Mouse (Mus musculus): ENCODE measurements around the gene Rpf2. TPM values are rescaled to one million over a fixed set of nuclear protein-coding genes. Genes with fewer than 3 reads are reported as not detected.
A peak's percentile ranks its signal among the peaks of the same experiment; 100 is the strongest.

Gene Rpf2
- 70.2 and 85.2 TPM in 2 replicates for polyA plus RNA-seq (2016; fragmentation: Nextera tagmentation; extraction: Ambion mirVana)

DNA sequence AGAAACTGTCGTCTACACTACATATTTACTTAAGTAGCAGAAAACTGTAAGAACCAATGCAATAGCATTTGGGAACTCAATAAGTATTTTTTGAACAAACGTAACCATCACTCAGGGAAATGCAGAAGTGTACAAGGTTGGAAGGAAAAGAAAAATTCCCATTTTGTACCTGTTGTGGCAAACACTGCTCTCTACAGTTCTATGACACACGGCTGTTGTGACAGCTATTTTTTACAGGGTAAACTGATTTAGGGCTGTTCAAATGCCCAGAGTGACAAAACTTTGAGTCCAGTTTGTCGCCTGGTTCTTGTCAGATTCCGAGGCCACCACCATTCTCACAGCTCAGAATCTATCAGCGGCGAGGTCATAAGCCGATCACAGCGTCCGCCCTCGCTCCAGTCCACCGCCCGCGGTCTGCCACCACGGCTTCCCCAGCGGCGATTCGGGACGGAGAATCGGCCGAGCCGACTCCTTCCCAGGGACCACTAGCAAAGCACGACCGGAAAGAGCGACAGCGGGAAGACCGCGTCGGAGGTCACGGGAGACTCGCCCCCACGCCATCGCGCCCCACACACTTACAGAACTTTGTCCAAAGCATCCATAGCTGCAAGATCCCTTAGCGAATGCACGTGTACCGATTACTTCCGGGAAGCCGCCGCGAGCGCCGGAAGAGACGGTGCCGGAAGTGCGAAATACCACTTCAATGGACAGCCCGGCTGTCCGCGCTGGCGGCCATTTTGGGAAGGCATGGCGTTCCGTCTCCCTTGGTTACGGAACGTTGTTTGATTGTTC, at the start of gene Rpf2:
TSS of gene Rpf2 (minus strand) at position 663 of the 792 bp plus-strand sequence.
- WGBS = under 1% methylated on average over 54 of the region's 54 CpGs
- Histone ChIP-seq H3K9me3 (no peaks in the 10 kb centered on the region), H3K4me3 (peak within 1 kb of the TSS; percentile 72), H3K36me3 (peaks cover 60% of the 10 kb centered on the region), H3K27ac (peak within 1 kb of the TSS; percentile 37; the same call in 1 of the 2 replicates), H3K9ac (peak within 1 kb of the TSS; percentile 60), H3K4me1 (peaks cover 7% of the 10 kb centered on the region; the same call in 1 of the 2 replicates), H3K27me3 (replicated peaks) (no peaks in the 10 kb centered on the region), H3K4me2 (replicated peaks) (peak within 1 kb of the TSS; percentile 72)
- ATAC-seq (ENCODE audit: low FRiP score, low read depth) = peak; percentile 93

DNA sequence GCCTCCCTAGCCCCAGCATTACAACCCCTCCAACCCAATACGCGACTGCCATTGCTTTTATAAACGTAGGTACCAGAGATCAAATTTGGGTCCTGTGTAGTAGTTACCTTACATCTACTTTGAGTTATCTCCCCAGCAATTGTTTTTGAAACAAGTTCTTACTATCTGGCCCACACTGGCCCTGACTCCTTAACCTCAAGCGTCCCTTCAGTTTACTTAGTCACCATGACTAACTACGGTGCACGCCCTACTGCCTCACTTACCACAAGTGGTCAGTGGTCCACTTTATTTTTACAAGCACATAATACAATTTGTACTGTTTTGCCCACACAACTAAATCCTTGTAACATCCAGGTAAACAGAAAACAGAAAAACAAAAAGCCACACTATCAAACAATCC, 45.8 kb upstream of the Rpf2 start:
- H3K4me1 ChIP-seq = no peaks in the 10 kb centered on the region
- H3K4me3 ChIP-seq = no peak overlapping the region
- ATAC-seq (ENCODE audit: low FRiP score, low read depth) = no peak
- H3K36me3 ChIP-seq = peaks cover 26% of the 10 kb centered on the region
- 94% methylated on average over 6 of the region's 6 CpGs for WGBS
- no peak overlapping the region for H3K9ac ChIP-seq
- no peak overlapping the region for H3K27ac ChIP-seq
- no peaks in the 10 kb centered on the region for H3K27me3 ChIP-seq (replicated peaks)
- H3K4me2 ChIP-seq (replicated peaks) = no peak overlapping the region
- no peaks in the 10 kb centered on the region for H3K9me3 ChIP-seq

DNA sequence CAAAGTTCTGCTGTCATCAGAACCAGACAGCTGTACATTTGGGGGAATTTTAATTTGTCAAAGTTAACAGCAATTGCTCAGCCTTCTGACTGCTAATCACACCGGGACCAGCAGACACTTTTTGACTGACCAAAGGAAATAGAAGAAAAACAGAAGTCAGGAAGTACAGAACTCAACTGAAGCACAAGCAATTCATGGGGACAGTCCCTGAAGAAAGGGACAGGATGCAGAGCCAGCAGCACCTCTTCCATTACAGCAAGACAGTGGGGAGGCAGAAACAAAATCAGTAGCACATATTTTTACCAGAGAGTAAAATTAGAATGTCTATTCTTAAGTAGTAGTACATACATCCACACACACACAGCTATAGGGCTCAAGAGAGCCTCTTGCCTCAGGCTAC, 39.9 kb upstream of the Rpf2 start:
- 88% methylated on average over 1 of the region's 1 CpGs for WGBS
- H3K27me3 ChIP-seq (replicated peaks) = no peaks in the 10 kb centered on the region
- H3K36me3 ChIP-seq = peaks cover 31% of the 10 kb centered on the region
- no peak overlapping the region for H3K4me2 ChIP-seq (replicated peaks)
- H3K27ac ChIP-seq = no peak overlapping the region
- H3K9me3 ChIP-seq = no peaks in the 10 kb centered on the region
- H3K4me1 ChIP-seq = no peaks in the 10 kb centered on the region
- ATAC-seq (ENCODE audit: low FRiP score, low read depth) = no peak
- no peak overlapping the region for H3K9ac ChIP-seq
- H3K4me3 ChIP-seq = no peak overlapping the region

DNA sequence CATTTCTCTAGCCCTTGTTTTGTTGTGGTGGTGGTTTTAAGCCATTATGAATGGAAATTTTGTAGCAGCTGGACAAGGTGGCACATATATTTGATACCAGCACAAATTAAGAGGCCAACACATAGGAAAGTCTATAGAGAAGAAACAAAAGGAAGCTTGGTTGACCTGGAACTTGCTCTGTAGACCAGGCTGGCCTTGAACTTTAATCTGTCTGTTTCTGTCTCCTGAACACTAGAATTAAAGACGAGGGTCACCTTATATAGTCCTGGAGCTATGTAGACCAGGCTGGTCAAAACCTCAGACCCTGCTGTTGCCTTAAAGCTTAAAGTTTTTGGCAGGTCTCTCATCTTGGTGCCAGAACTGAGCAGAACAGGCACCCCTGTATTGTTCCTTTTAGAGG, 38.7 kb upstream of the Rpf2 start:
- H3K9me3 ChIP-seq = no peaks in the 10 kb centered on the region
- no peaks in the 10 kb centered on the region for H3K4me1 ChIP-seq
- no peaks in the 10 kb centered on the region for H3K27me3 ChIP-seq (replicated peaks)
- no peak overlapping the region for H3K27ac ChIP-seq
- no peak overlapping the region for H3K4me2 ChIP-seq (replicated peaks)
- H3K4me3 ChIP-seq = no peak overlapping the region
- H3K36me3 ChIP-seq = peaks cover 21% of the 10 kb centered on the region
- WGBS = 87% methylated on average over 1 of the region's 1 CpGs
- no peak overlapping the region for H3K9ac ChIP-seq
- ATAC-seq (ENCODE audit: low FRiP score, low read depth) = no peak

DNA sequence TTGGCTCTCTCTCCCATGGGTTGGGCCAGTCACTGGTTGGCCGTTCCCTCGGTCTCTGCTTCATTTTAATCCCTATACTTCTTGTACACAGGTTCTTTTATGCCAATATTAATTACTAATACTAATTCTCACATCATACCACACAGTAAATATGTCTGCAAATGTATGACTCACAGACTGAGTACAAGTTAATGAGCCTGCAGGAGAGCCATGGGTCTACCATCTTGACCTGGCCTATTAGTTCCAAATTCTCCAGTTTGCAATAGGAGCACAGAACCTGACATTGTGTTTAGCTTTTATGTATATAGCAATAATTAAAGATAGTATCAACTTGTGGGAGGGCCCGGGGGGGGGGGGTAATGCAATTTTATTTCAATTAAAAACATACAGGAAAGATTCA, 38.2 kb upstream of the Rpf2 start:
- no peak overlapping the region for H3K9ac ChIP-seq
- H3K4me3 ChIP-seq = no peak overlapping the region
- no peak overlapping the region for H3K27ac ChIP-seq
- H3K27me3 ChIP-seq (replicated peaks) = no peaks in the 10 kb centered on the region
- 93% methylated on average over 3 of the region's 3 CpGs for WGBS
- H3K9me3 ChIP-seq = no peaks in the 10 kb centered on the region
- H3K4me1 ChIP-seq = no peaks in the 10 kb centered on the region
- peaks cover 20% of the 10 kb centered on the region for H3K36me3 ChIP-seq
- no peak overlapping the region for H3K4me2 ChIP-seq (replicated peaks)
- no peak for ATAC-seq (ENCODE audit: low FRiP score, low read depth)

DNA sequence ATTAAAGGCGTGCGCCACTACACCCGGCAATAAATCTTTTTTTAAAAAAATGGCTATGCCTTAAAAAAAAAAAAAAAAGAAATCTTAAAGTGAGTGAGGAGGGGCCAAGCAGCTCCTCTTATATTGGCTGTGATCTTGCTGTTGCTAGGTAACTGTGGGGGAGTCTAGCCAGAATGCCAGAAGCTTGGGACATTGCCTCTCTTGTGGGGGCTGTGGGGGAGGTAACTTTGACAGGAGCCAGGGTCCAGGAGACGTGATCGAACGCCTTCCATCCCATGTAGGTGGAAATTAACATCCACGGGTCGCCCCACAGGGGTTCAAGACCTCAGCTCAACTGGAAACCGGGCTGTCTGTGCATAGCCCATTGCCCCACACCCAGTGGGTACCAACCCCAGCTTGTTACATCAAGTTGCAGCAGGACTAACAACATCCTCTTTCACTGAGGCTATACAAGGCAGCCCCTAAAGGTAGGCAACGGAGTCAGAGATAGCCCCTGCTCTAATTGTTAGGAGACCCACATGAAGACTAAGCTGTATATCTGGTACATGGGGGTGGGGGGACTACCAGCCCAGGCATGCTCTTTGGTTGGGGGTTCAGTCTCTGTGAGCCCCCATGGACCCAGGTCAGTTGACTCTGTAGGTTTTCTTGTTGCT, 37.5 kb upstream of the Rpf2 start:
- Histone ChIP-seq H3K4me3 (no peak overlapping the region), H3K4me1 (no peaks in the 10 kb centered on the region), H3K27ac (no peak overlapping the region), H3K9me3 (no peaks in the 10 kb centered on the region), H3K4me2 (replicated peaks) (no peak overlapping the region), H3K9ac (no peak overlapping the region), H3K36me3 (peaks cover 20% of the 10 kb centered on the region), H3K27me3 (replicated peaks) (no peaks in the 10 kb centered on the region)
- WGBS = 75% methylated on average over 10 of the region's 10 CpGs
- ATAC-seq (ENCODE audit: low FRiP score, low read depth) = peak; percentile 29; the same call in 1 of the 2 replicates

DNA sequence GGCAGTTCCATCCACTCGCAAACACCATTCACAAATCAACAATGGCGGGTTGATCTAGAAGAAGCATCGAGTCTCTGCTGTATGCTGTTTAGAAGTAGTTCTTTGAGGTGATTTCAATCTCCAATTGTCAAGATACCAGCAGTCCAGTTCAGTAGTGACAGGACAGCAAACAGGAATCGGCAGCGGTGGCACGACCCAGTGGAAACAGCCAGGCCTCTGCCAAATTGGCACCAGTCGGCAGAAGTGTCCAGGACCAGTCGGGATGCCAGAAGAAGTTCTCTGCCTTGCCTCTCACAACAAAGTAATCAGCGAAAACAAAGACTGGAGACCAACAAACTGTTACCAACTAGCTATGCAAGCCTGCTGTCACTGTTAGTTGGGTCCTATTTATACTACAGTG, 36.8 kb upstream of the Rpf2 start:
- WGBS = 94% methylated on average over 9 of the region's 9 CpGs
- ATAC-seq (ENCODE audit: low FRiP score, low read depth) = no peak
- Histone ChIP-seq H3K4me2 (replicated peaks) (no peak overlapping the region), H3K4me1 (no peaks in the 10 kb centered on the region), H3K27ac (no peak overlapping the region), H3K9me3 (no peaks in the 10 kb centered on the region), H3K36me3 (peaks cover 20% of the 10 kb centered on the region), H3K27me3 (replicated peaks) (no peaks in the 10 kb centered on the region), H3K9ac (no peak overlapping the region), H3K4me3 (no peak overlapping the region)

DNA sequence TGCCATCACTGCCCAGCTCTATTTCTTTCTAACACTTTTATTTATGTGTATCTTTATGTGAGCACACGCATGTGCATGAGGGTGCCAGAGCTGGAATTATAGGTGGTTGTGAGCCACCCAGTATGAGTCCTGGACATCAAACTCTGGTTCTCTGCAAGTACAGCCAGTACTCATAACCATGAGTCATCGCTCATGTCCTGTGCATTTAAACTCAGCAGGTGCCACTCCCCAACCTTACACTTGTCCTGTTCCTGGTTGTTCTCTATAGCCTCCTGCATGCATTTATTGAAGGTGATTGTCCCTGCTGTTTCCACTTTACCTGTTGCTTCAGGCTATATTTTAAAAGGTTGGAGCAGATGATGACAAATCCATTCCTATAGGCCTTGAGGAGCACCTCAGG, 34.7 kb upstream of the Rpf2 start:
- Histone ChIP-seq H3K9ac (no peak overlapping the region), H3K36me3 (peaks cover 13% of the 10 kb centered on the region), H3K9me3 (no peaks in the 10 kb centered on the region), H3K4me3 (no peak overlapping the region), H3K4me1 (no peaks in the 10 kb centered on the region), H3K4me2 (replicated peaks) (no peak overlapping the region), H3K27ac (no peak overlapping the region), H3K27me3 (replicated peaks) (no peaks in the 10 kb centered on the region)
- ATAC-seq (ENCODE audit: low FRiP score, low read depth) = no peak
- 95% methylated on average over 2 of the region's 2 CpGs for WGBS

DNA sequence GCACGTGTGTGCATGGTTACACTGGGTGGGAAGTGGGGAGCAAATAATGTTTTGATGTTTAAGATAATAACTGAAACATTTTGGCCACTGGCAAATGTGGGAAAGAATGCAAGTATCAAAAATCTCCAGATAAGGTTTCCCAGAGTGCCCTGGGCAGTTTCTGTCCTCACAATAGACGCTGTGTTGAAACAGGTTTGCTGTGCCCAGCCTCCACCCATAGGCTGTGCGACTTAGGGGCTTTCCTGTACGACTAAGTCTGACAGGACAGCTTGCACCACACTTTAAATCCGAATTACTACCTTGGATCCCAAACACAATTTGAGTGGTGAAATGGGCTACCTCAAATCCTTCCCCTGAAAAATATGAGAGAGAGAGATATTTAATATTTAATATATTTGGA, 31.5 kb upstream of the Rpf2 start:
- no peak for ATAC-seq (ENCODE audit: low FRiP score, low read depth)
- Histone ChIP-seq H3K9ac (no peak overlapping the region), H3K4me2 (replicated peaks) (no peak overlapping the region), H3K4me3 (no peak overlapping the region), H3K9me3 (no peaks in the 10 kb centered on the region), H3K4me1 (no peaks in the 10 kb centered on the region), H3K27ac (no peak overlapping the region), H3K36me3 (no peaks in the 10 kb centered on the region), H3K27me3 (replicated peaks) (no peaks in the 10 kb centered on the region)
- 68% methylated on average over 5 of the region's 5 CpGs for WGBS

DNA sequence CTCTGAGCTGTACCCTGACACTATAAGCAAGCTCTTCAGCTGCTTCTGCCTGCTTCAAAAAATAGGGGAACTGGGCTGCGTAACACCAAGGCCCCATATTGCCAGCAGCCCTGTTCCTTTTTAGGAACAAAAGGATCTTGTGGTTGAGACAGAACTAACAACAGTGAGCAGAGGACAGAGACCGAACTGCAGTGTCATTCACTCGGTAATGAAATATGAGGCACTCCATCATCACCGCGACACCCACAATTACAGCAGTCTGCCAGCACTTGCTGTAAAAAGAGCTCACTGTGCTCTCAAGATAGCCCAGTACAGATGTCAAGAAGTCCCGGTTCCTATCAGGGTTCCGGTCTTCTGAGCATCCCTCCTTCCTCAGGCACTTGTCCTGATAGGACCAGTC, 29.2 kb upstream of the Rpf2 start:
- no peaks in the 10 kb centered on the region for H3K9me3 ChIP-seq
- no peak overlapping the region for H3K27ac ChIP-seq
- WGBS = 67% methylated on average over 7 of the region's 7 CpGs
- H3K4me2 ChIP-seq (replicated peaks) = no peak overlapping the region
- ATAC-seq (ENCODE audit: low FRiP score, low read depth) = no peak
- H3K9ac ChIP-seq = no peak overlapping the region
- no peaks in the 10 kb centered on the region for H3K27me3 ChIP-seq (replicated peaks)
- no peaks in the 10 kb centered on the region for H3K36me3 ChIP-seq
- H3K4me1 ChIP-seq = no peaks in the 10 kb centered on the region
- no peak overlapping the region for H3K4me3 ChIP-seq

DNA sequence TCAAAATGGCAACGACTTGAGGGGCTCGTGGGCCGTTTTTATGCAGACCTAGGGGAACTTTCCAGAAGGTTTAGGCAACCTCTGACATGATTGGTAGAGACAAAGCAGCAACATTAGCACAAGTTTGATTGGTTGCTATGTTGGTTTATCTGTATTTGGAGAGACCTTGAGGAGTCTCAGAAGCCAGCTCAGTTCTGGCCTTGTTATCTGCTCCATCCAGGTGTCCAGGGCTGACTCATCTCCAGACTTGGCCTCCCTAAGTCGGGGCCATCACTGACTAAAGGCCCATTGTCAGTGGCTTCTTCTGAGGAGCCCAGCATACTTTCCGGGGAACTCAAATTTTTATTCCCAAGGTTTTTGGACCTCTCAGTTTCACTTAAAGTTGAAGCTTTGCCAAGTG, 27.1 kb upstream of the Rpf2 start:
- H3K4me3 ChIP-seq = no peak overlapping the region
- no peaks in the 10 kb centered on the region for H3K27me3 ChIP-seq (replicated peaks)
- 83% methylated on average over 5 of the region's 5 CpGs for WGBS
- H3K9ac ChIP-seq = no peak overlapping the region
- no peak overlapping the region for H3K27ac ChIP-seq
- no peaks in the 10 kb centered on the region for H3K4me1 ChIP-seq
- ATAC-seq (ENCODE audit: low FRiP score, low read depth) = no peak
- H3K4me2 ChIP-seq (replicated peaks) = no peak overlapping the region
- H3K36me3 ChIP-seq = no peaks in the 10 kb centered on the region
- no peaks in the 10 kb centered on the region for H3K9me3 ChIP-seq

DNA sequence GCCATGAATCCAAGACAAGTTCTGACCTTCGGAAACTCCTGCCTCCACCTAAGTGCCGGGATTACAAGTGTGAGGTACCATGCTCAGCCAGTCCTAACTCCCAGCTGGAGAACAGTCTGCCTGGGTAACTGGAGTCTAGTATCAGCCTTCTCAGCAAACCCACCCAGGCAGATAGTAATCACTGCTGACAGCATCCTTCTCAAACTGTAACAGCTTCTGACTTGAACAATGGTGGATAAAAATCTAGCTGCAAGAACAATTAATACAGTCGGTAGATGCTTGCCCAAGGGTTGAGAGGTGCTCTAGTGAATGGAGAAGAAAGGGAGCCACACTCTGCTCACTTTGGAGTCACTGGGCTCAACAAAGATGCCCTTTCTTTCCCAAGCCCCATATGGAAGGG, 24.4 kb upstream of the Rpf2 start:
- H3K9me3 ChIP-seq = no peaks in the 10 kb centered on the region
- ATAC-seq (ENCODE audit: low FRiP score, low read depth) = no peak
- 87% methylated on average over 3 of the region's 3 CpGs for WGBS
- H3K27me3 ChIP-seq (replicated peaks) = no peaks in the 10 kb centered on the region
- no peak overlapping the region for H3K4me2 ChIP-seq (replicated peaks)
- H3K36me3 ChIP-seq = no peaks in the 10 kb centered on the region
- no peak overlapping the region for H3K9ac ChIP-seq
- no peak overlapping the region for H3K4me3 ChIP-seq
- H3K4me1 ChIP-seq = no peaks in the 10 kb centered on the region
- H3K27ac ChIP-seq = no peak overlapping the region

DNA sequence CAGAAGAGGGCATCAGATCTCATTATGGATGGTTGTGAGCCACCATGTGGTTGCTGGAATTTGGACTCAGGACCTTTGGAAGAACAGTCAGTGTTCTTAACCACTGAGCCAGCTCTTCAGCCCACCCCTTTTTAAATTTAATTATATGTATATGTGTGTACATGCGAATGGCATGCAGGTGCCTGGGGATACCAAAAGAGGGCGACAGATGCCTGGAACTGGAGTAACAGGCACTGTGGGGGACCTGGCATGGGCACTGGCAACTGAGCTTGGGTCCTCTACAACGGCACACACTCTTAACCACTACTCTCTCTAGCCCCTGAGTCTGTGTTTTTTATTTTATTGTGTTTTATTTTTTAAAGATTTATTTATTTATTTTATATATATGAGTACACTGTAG, 18.1 kb upstream of the Rpf2 start:
- Histone ChIP-seq H3K27ac (no peak overlapping the region), H3K4me1 (no peaks in the 10 kb centered on the region), H3K4me2 (replicated peaks) (no peak overlapping the region), H3K9ac (no peak overlapping the region), H3K27me3 (replicated peaks) (no peaks in the 10 kb centered on the region), H3K9me3 (no peaks in the 10 kb centered on the region), H3K36me3 (no peaks in the 10 kb centered on the region), H3K4me3 (no peak overlapping the region)
- ATAC-seq (ENCODE audit: low FRiP score, low read depth) = no peak
- WGBS = 83% methylated on average over 3 of the region's 3 CpGs
